Mouse (Mus musculus): ENCODE measurements around the gene 4930415O20Rik.

The 4930415O20Rik gene

DNA sequence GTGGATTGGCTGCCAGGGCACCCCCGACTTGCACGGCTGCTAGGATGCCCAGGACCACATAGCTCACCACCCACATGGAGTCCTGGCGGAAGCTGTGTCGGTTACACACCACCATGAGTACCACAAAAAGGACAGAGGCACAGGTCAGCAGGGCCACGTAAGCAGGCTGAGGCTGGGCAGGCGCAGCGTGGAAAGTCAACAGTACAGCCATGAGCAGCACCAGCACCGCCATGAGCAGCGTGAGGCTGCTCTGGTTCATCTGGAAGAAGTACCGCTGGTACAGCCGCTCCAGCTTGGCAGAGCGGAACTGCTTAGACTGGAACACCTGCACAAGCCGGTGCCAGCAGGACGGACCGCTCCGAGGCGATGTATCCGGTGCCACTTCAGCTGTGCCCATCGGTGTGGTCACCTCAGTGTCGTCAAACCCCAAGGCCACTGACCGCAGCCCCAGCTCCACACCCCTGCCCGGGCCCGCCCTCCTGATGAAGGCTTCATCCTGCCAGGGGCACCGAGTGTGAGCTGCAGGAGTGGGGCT, 33.3 kb downstream of the 4930415O20Rik start:
- no peak for DNase-seq (ENCODE audit: low read depth, low spot score)

DNA sequence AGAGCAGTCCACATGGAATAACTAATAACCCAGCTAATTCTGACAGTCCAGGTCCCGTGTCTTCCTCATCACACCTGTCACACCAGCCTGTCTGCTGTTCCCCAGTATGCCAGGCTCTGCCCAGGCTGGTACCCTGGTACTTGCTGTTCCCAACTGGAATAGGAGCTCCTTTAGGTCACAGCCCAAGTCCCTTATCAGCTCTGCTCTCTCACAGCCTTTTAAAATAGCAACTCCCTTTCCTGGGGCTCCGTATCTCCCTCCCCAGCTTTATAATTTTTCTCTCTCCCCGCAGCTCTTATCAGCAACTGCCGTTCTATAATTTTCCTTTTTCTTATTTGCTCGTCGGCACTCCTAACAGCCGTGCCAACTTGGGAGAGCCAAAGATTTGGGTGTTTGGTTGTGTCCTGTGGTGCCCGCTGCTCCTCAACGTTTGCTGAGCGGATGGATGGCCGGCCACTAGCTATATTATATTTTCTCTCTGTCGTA, 35.3 kb downstream of the 4930415O20Rik start:
- no peak for DNase-seq (ENCODE audit: low read depth, low spot score)

DNA sequence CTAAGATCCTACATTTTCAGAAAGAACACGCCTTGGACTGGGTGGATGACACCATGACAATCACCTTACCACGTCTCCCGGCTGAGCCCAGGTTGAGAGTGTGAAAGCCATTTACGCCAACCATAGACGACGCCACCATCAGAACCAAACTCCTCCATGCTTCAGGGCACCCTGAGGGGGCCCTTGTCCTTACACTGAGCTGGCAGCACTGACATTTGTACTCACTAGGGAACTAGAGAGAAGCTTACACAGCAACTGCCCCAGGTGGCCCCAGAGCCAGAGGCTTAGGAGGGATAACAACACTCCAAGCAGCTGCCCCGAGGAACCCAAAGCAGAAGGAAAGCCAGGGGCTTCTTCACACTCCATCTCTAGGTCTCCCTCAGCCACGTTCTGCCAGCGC, 35.9 kb downstream of the 4930415O20Rik start:
- no peak for DNase-seq (ENCODE audit: low read depth, low spot score)

DNA sequence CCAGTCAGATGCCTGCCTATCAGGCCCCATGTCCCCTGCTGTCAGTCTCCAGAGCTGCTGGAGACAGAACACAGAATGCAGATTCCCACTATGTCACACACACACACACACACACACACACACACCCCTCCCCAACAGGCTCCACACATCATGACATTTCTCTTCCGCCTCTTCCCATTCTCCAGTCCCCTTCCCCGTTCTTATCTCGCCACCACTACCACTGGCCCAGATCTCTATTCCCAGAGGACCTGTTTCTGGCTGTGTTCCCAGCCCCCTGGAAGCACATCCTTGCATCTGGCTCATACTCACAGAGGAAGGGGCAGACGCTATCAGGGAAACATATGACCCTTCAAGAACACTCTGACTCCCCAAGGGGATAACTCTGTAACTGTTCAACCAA, 36.8 kb downstream of the 4930415O20Rik start:
- no peak for DNase-seq (ENCODE audit: low read depth, low spot score)

DNA sequence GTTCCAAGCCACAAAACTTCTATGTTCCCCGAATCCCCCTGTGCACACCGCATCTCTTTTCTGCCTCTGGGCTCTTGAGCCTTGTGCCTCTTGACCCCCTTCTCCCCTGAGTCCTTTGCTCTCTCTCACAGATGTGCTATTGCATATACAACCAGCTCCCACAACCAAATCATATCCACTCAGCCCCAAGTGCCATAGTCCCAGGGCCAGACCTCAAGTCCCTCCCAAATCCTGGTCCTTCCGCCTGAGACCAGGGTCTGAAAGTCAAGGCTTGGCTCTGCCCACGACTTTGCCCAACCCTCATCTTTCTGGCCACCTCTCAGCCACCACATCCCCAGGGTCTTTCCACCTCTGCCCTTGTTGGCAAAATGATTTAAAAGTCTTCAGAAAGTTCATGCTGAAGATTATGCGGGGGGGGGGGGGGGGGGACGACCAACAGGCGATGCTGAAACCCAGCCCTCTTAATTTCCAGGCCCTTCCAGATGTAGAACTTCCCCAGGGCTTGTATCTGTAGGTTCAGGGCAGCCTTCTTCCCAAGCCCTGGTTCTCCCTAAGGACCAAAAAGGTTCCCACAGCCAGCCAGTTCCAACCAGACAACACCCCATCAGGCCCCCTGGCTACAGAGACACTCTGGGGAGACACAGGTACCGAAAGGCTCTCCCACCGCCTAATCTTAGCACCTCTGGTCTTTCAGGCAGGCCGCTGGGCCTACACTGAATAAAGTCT, 37.4 kb downstream of the 4930415O20Rik start:
- no peak for DNase-seq (ENCODE audit: low read depth, low spot score)

GRCm38 (mm10) chr15:98608784-98609250, 38.0 kb downstream of the 4930415O20Rik start:
- no peak for DNase-seq (ENCODE audit: low read depth, low spot score)

DNA sequence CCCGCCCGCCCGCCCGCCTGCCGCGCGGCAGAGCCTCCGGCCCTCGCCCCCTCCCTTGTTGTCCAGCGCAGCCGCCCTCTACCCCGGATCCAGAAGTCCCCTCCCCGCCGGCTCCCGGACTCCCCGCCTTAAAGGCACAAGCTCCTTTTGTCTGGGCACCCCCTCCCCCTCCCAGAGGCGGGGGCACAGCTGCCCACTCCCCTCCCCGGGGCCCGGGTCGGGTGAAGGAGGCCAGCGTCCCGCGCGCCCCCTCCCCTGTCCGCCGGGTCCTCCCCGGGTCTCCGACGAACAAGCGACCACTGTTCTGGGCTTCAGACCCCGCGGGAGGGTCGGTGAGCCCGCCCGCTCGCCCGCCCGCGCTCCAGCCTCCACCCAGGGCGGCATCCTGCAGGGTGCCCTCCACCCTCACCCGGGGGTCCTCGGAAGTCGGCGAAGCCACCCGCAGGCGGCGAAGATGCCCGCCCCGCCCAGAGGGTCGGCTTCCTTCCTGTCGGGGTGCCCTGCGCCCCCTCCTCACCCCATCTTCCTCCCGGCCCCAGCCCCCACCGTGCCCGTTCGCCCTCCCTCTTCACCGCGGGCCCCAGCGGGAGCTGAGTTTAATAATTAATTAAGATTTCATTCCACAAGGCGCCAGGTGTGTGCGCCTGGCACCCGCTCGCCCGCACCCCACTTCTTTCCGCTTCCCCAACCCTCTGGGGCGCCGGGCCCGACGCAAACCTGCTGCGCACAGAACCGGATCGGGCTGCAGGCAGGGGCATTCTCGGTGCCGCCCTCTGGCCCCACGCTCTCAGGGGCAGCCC, 38.7 kb downstream of the 4930415O20Rik start, which contains the start of gene Adcy6:
TSS of gene Adcy6 (minus strand) at position 746 of the 800 bp plus-strand sequence.
- DNase-seq (ENCODE audit: low read depth, low spot score), result no peak

DNA sequence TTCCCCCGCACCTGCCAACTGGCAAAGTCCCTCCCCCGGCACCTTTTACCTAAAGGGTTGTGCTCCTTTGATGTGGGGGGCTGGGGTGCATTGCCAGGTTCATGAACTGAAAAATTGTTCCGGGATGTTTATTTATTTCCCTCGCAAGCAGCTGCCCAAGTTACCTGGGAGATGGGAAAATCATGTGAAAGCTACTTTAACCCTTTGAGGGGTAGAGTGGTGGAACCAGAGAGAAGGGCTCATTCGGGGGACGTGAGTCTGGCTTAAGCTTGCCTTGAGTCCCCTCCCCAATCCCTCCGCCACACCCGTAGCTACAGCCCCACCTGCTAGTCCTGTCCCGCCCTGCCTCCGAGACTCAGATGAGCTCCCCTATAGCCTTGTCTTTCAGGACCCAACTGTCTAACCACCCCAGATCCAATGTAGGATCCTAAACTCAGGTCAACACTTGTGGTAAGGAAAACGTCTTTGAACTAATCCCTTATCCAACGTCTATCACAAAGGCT, 39.4 kb downstream of the 4930415O20Rik start:
- no peak for DNase-seq (ENCODE audit: low read depth, low spot score)

GRCm38 (mm10) chr15:98612229-98612628, 41.4 kb downstream of the 4930415O20Rik start:
- no peak for DNase-seq (ENCODE audit: low read depth, low spot score)

DNA sequence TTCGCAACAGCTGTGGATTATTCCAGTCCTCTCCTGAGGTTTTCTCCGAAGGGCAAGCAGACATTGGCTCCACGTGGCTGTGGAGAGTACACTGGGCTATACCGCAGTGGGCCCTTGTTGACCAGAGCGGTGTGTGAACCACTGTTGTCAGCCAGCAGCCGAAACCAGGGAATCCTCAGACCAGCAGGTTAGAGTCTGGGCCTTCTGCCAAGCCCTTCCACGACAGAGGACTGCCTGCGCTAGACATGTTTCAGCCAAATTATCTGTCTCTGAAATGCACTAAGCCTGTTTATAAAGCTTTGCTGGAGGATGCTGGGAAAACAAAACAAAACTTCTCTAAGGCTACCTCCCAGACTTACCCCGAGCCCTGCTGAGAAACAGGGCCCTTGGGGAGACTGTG, 43.7 kb downstream of the 4930415O20Rik start:
- no peak for DNase-seq (ENCODE audit: low read depth, low spot score)

DNA sequence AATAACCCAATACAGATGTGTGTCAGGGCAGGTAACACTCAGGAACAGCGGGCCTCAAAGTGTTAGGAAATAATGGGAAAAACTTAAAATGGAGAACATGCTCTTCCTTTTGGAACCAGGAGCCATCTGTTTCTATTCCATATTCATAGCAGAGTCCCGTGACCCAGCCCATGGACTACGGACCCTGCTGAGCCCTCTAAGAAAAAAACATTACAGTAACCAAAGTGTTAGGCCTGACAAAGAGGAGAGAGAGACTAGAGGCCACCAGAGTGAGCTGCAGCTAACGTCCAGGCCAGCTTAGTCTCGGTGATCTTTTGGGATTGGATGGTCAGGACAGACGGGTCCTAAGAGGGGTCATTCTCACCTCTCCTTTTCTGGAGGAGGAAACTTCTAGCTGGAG, 44.2 kb downstream of the 4930415O20Rik start:
- DNase-seq (ENCODE audit: low read depth, low spot score), result no peak

- no peak for DNase-seq (ENCODE audit: low read depth, low spot score)
Measured at GRCm38 (mm10) chr15:98615751-98616150, 44.9 kb downstream of the 4930415O20Rik start.

- DNase-seq (ENCODE audit: low read depth, low spot score), result no peak
Measured at GRCm38 (mm10) chr15:98616362-98617175, 45.8 kb downstream of the 4930415O20Rik start.

DNA sequence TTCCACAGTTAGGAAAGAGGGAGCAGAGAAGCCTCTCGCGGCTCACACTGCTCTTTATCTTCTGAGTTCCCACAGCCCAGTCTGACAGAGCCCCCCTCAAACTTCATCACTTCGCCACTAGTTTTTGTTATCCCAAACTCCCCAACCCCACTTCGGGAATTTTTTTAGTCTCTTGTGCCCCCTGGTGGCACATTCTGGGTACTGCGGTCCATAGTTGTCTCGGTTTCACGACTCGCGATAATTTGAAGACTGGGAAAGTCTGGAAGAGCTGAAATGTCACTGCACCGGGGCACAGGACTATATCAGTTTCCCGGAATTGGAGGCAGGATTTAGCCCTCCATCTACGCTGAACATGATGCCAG, 46.4 kb downstream of the 4930415O20Rik start:
- peak; percentile 86 for DNase-seq (ENCODE audit: low read depth, low spot score)

DNA sequence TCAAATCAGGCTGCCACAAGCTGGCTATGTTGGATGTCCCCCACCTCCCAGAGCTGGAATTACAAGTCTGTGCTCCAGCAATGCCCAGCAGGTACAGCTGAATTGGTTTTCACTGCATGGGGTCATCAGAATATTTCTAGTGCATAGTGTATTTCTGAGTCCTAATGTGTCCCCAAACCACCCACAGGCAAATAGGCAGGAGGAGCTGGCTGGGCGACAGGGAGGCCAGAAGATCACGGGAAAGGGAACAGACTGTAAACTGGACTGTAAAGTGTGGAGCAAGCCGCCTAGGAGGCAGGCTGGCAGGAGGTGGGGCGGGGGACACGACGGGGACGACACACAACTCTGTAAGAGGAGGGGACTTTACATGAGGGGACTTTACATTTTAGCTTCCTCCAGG, 51.4 kb downstream of the 4930415O20Rik start:
- DNase-seq (ENCODE audit: low read depth, low spot score), result no peak

GRCm38 (mm10) chr15:98622721-98623120, 51.9 kb downstream of the 4930415O20Rik start:
- DNase-seq (ENCODE audit: low read depth, low spot score), result no peak

DNA sequence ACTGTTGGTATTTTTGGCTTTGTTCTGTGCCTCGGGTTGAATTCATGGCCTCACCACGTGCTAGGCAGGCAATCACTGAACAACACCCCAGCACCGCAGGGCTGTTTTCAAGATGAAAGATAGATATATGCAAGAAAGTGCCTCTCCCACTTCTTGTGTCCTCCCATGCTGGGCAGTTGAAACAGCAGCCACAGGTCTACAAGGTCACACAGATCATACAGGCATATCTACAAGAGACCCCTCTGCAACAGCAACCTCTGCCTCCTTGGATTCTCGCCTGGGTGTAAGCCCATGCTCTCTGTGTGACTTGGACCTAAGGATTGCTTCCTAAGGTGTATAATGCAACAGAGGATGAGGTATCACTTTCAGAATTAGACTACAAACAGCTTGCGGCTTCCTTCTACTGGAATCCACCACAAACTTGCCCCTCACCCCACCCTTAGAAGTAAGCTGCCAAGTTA, 52.6 kb downstream of the 4930415O20Rik start:
- DNase-seq (ENCODE audit: low read depth, low spot score), result peak; percentile 61

DNA sequence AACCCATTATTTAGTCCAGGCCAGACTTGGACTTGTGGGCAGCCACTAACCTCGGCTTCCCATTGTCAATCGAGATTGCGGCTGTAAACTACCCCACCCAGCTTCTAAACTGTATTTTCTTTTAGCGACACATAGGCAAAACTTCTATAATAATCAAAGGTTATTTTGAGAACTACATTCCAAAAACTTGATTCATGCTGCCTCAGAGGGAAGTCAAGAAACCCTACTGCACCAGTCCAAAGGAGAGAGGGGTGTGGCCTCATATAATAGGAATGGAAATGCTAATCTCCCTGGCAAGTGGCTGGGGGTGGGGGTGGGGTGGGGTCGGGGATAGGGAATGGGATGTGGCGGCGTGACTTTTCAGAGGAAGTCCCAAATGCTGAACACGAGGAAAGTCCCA, 55.3 kb downstream of the 4930415O20Rik start:
- DNase-seq (ENCODE audit: low read depth, low spot score), result peak; percentile 77

GRCm38 (mm10) chr15:98626487-98627212, 55.8 kb downstream of the 4930415O20Rik start:
- peak; percentile 73 for DNase-seq (ENCODE audit: low read depth, low spot score)

GRCm38 (mm10) chr15:98628589-98629254, 57.9 kb downstream of the 4930415O20Rik start:
- no peak for DNase-seq (ENCODE audit: low read depth, low spot score)
